Mouse (Mus musculus) G1E-ER4 (cell line): ENCODE results near the gene Tbc1d25. TPM values are rescaled to one million over a fixed set of nuclear protein-coding genes. Genes with fewer than 3 reads are reported as not detected.

ENCODE experiments used
- GATA1 ChIP-seq: IDR thresholded peaks from one replicate; pipeline ENCODE4 v1.8.0; 2012; ENCODE audit warnings: low read length, inconsistent platforms
- polyA plus RNA-seq: library from polyadenylated mRNA; stranded (reverse); fragments of >175 nt; gene quantifications from 2 replicates; pipeline ENCODE4 v1.2.3, GENCODE M21; 2012

The Tbc1d25 gene
- polyA plus RNA-seq, 1 experiment = 4.8 TPM

DNA sequence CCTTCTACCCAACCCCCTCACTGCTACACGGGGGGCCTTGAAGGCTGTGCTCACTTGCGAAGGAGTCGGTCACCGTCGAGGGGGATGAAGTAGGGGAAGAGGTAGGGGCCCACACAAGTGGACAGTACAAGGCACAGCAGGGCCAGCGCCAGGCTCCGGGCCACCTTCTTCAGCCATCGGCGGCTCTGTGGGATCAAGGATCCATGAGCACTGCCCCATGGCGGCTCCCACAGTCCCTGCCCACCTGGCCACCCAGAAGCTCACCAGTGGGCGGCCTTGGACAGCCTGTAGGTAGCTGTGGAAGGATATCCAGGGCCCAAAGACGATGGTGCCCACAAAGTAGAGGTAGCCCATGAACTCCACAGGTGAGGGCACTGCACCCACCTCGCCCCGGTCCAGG is 27.1 kb upstream of the Tbc1d25 start:
- no peak for TF ChIP-seq GATA1

- no peak for TF ChIP-seq GATA1
Measured at GRCm38 (mm10) chrX:8193419-8193723, 17.4 kb upstream of the Tbc1d25 start, which contains the start of gene Ebp. Gene Ebp (minus strand): TSS chrX:8193512.

- no peak for TF ChIP-seq GATA1
Measured at GRCm38 (mm10) chrX:8192640-8193418, 16.8 kb upstream of the Tbc1d25 start.

GRCm38 (mm10) chrX:8192126-8192639 is 16.2 kb upstream of the Tbc1d25 start:
- TF ChIP-seq GATA1 = no peak

GRCm38 (mm10) chrX:8182871-8183540 is 7.0 kb upstream of the Tbc1d25 start:
- TF ChIP-seq GATA1 = no peak

GRCm38 (mm10) chrX:8179646-8180045 is 3.7 kb upstream of the Tbc1d25 start:
- TF ChIP-seq GATA1 = no peak

- TF ChIP-seq GATA1 = no peak
Measured at GRCm38 (mm10) chrX:8178871-8179270, 2.9 kb upstream of the Tbc1d25 start.

DNA sequence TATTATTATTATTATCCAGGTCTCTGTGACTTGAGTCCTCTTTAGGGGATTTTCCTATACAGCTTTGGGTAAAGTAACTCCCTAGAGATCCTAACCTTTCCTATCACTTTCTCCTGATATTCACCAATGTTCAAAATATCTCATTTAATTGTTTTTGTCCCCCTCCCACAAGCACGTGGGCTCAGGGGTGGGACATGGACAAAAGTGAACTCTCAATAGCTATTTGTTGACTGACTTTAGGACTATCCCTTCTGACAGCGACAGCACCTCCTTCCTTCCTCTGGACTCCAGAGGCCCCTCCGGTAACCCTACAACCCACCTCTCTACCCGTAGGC is 845 bp downstream of the Tbc1d25 start:
- TF ChIP-seq GATA1 = no peak

- TF ChIP-seq GATA1 = no peak
Measured at GRCm38 (mm10) chrX:8167716-8168647, 8.0 kb downstream of the Tbc1d25 start.

DNA sequence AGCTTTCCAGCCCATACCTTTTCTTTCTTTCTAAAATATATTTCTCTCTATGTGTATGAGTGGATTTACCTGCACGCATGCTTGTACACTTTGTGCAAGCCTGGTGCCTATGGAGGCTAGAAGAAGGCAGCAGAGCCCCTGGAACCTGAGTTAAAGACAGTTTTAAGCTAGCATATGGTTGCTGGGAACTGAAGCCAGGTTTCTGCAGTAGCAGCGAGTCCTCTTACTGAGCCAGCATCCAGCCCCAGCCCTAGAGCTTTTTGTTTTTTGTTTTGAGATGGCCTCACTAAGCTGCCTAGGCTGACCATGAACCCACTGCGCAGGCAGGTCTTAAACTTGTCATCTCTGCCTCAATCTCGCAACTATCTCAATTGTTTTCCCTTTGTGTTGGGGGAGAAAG is 11.5 kb downstream of the Tbc1d25 start:
- TF ChIP-seq GATA1 = no peak

- no peak for TF ChIP-seq GATA1
Measured at GRCm38 (mm10) chrX:8163076-8163475, 12.9 kb downstream of the Tbc1d25 start.

GRCm38 (mm10) chrX:8145153-8145991 is 30.6 kb downstream of the Tbc1d25 start, which contains the start of gene Rbm3:
Gene Rbm3 (minus strand): TSS chrX:8145880.
- no peak for TF ChIP-seq GATA1

GRCm38 (mm10) chrX:8143750-8144149 is 32.2 kb downstream of the Tbc1d25 start:
- TF ChIP-seq GATA1 = no peak

DNA sequence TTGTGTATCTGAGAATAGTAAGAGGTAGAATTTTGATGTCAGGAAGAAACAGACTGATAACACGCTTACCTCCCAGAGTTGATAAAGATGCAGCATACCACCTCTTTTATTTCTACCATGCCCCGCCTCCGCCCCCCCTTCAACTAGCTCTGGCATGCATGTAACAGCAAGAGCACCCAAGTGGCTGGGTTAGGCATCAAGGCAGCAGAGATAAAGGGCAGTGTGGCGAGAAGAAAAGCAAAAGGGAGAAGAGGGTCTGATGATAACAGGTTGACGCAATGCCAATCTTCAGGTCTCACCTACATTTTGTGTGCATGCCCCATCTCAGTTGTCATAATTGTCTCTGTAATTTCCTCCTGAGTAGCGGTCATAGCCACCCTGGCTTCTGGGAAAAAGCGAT is 33.0 kb downstream of the Tbc1d25 start:
- no peak for TF ChIP-seq GATA1

- no peak for TF ChIP-seq GATA1
Measured at GRCm38 (mm10) chrX:8141058-8141457, 34.9 kb downstream of the Tbc1d25 start.

- TF ChIP-seq GATA1 = no peak
Measured at GRCm38 (mm10) chrX:8140446-8140845, 35.5 kb downstream of the Tbc1d25 start.
